Mouse (Mus musculus): ENCODE data around the gene 4930412O13Rik. TPM values are rescaled to one million over a fixed set of nuclear protein-coding genes. Genes with fewer than 3 reads are reported as not detected.

4930412O13Rik gene
- total and polyA plus RNA-seq, 3 experiments: 0.28 TPM; not detected in 2

- H3K4me3 ChIP-seq (ENCODE audit: control insufficient read depth in 1 of 2, insufficient read depth in 1 of 2, low read depth in 2 of 2, low read length in 2 of 2): no peak overlapping the region
These were observed 6.0 kb downstream of the 4930412O13Rik start for GRCm38 (mm10) chr2:9886921-9887610.

GRCm38 (mm10) chr2:9887636-9888035 is 6.6 kb downstream of the 4930412O13Rik start:
- no peaks in the 10 kb centered on the region for H3K79me2 ChIP-seq (ENCODE audit: control insufficient read depth, insufficient read depth, low read length, poor library complexity)
- H3K9ac ChIP-seq (ENCODE audit: control insufficient read depth, low read depth, low read length, poor library complexity, severe bottlenecking): no peak overlapping the region
- DNase-seq (ENCODE audit: low read depth, low spot score): no peak
- no peaks in the 10 kb centered on the region for H3K9me3 ChIP-seq (replicated peaks; ENCODE audit: insufficient read depth, low read length)
- no peak overlapping the region for H3K4me3 ChIP-seq (ENCODE audit: control insufficient read depth in 1 of 2, insufficient read depth in 1 of 2, low read depth in 2 of 2, low read length in 2 of 2)
- H3K4me1 ChIP-seq (ENCODE audit: control insufficient read depth in 1 of 2, insufficient read depth in 2 of 2, low read length in 2 of 2): peaks cover 2 to 3% of the 10 kb centered on the region in 2 experiments; a peak in 2 of 4 replicates
- H3K36me3 ChIP-seq (ENCODE audit: control insufficient read depth in 1 of 2, insufficient read depth in 2 of 2, low read length in 2 of 2): peaks cover 0 to under 1% of the 10 kb centered on the region in 2 experiments; a peak in 1 of 4 replicates
- TF ChIP-seq POLR2AphosphoS5 (IDR thresholded peaks at IDR 0.05; ENCODE audit: borderline replicate concordance, low read depth, low read length) (no peak), RAD21 (IDR thresholded peaks at IDR 0.05; ENCODE audit: low read depth, low read length) (no peak), ZNF384 (IDR thresholded peaks at IDR 0.05; ENCODE audit: low read depth, low read length) (no peak), E2F4 (IDR thresholded peaks at IDR 0.05; ENCODE audit: borderline replicate concordance, low read depth, low read length) (no peak), POLR2A (IDR thresholded peaks at IDR 0.05; ENCODE audit: control insufficient read depth in 1 of 2, insufficient read depth in 1 of 2, low read depth in 1 of 2, low read length in 2 of 2, poor library complexity in 1 of 2) (no peak), MXI1 (IDR thresholded peaks at IDR 0.05; ENCODE audit: low read depth, low read length) (no peak), GATA1 (IDR thresholded peaks at IDR 0.05; ENCODE audit: low read depth, low read length) (no peak), ZC3H11A (IDR thresholded peaks at IDR 0.05; ENCODE audit: low read depth, low read length) (no peak), RCOR1 (IDR thresholded peaks at IDR 0.05; ENCODE audit: low read depth, low read length) (no peak), ETS1 (IDR thresholded peaks at IDR 0.05; ENCODE audit: low read depth, low read length) (no peak), CHD2 (IDR thresholded peaks at IDR 0.05; ENCODE audit: low read length) (no peak), SIN3A (IDR thresholded peaks at IDR 0.05; ENCODE audit: low read length) (no peak), ZKSCAN1 (IDR thresholded peaks at IDR 0.05; ENCODE audit: low read depth, low read length) (no peak), TAL1 (IDR thresholded peaks at IDR 0.05; ENCODE audit: low read length) (no peak), HCFC1 (IDR thresholded peaks at IDR 0.05; ENCODE audit: low read depth, low read length) (no peak), CHD1 (IDR thresholded peaks at IDR 0.05; ENCODE audit: low read depth, low read length) (no peak), GABPA (IDR thresholded peaks at IDR 0.05; ENCODE audit: low read depth, low read length) (no peak), MAX (IDR thresholded peaks at IDR 0.05; ENCODE audit: low read length) (no peak), POLR2AphosphoS2 (IDR thresholded peaks at IDR 0.05; ENCODE audit: low read length) (no peak)
- no peaks in the 10 kb centered on the region for H3K27me3 ChIP-seq (ENCODE audit: control insufficient read depth in 1 of 2, insufficient read depth in 2 of 2, low read length in 2 of 2)
- H3K27ac ChIP-seq (ENCODE audit: control insufficient read depth, low read depth, low read length): no peak overlapping the region

More at GRCm38 (mm10) chr2:9886921-9887610, 6.0 kb downstream of the 4930412O13Rik start:
- TF ChIP-seq CHD1 (IDR thresholded peaks at IDR 0.05; ENCODE audit: low read depth, low read length) (no peak), ZC3H11A (IDR thresholded peaks at IDR 0.05; ENCODE audit: low read depth, low read length) (no peak), POLR2AphosphoS5 (IDR thresholded peaks at IDR 0.05; ENCODE audit: borderline replicate concordance, low read depth, low read length) (no peak), CHD2 (IDR thresholded peaks at IDR 0.05; ENCODE audit: low read length) (no peak), KAT2A (conservative IDR thresholded peaks at IDR 0.05; ENCODE audit: low read depth, low read length) (no peak), POLR2A (IDR thresholded peaks at IDR 0.05; ENCODE audit: control insufficient read depth in 1 of 2, insufficient read depth in 1 of 2, low read depth in 1 of 2, low read length in 2 of 2, poor library complexity in 1 of 2) (no peak), NELFE (IDR thresholded peaks at IDR 0.05; ENCODE audit: low read depth, low read length) (no peak), RCOR1 (IDR thresholded peaks at IDR 0.05; ENCODE audit: low read depth, low read length) (no peak), CTCF (IDR thresholded peaks at IDR 0.05 in 2 of 3, conservative IDR thresholded peaks at IDR 0.05 in 1 of 3; ENCODE audit: control insufficient read depth in 1 of 3, insufficient read depth in 1 of 3, low read depth in 2 of 3, low read length in 3 of 3, poor library complexity in 1 of 3, severe bottlenecking in 1 of 3) (no peak), ZNF384 (IDR thresholded peaks at IDR 0.05; ENCODE audit: low read depth, low read length) (no peak), GATA1 (IDR thresholded peaks at IDR 0.05; ENCODE audit: low read depth, low read length) (no peak), MAX (IDR thresholded peaks at IDR 0.05; ENCODE audit: low read length) (no peak), USF2 (IDR thresholded peaks at IDR 0.05; ENCODE audit: borderline replicate concordance in 1 of 2, insufficient read depth in 1 of 2, low read depth in 1 of 2, low read length in 2 of 2) (no peak), MYC (IDR thresholded peaks at IDR 0.05; ENCODE audit: low read depth, low read length) (no peak)
- H3K36me3 ChIP-seq (ENCODE audit: control insufficient read depth in 1 of 2, insufficient read depth in 2 of 2, low read length in 2 of 2): no peaks in the 10 kb centered on the region; a peak in 1 of 4 replicates
- no peak overlapping the region for H3K27ac ChIP-seq (ENCODE audit: control insufficient read depth, low read depth, low read length)
- H3K9ac ChIP-seq (ENCODE audit: control insufficient read depth, low read depth, low read length, poor library complexity, severe bottlenecking): no peak overlapping the region
- peaks cover 0 to 3% of the 10 kb centered on the region in 2 experiments; a peak in 1 of 4 replicates for H3K4me1 ChIP-seq (ENCODE audit: control insufficient read depth in 1 of 2, insufficient read depth in 2 of 2, low read length in 2 of 2)
- H3K79me2 ChIP-seq (ENCODE audit: control insufficient read depth, insufficient read depth, low read length, poor library complexity): no peaks in the 10 kb centered on the region
- DNase-seq (ENCODE audit: low read depth, low spot score): no peak
- no peaks in the 10 kb centered on the region for H3K27me3 ChIP-seq (ENCODE audit: control insufficient read depth in 1 of 2, insufficient read depth in 2 of 2, low read length in 2 of 2)
- no peaks in the 10 kb centered on the region for H3K9me3 ChIP-seq (replicated peaks; ENCODE audit: insufficient read depth, low read length)

Measured in MEL (cell line).